Mouse (Mus musculus) Patski (cell line): ENCODE data around the gene Usp2. TPM values are rescaled to one million over a fixed set of nuclear protein-coding genes. Genes with fewer than 3 reads are reported as not detected.

Experiments
- ATAC-seq: fragments of 100-300 bp; one replicate; pipeline ENCODE4 v1.8.0; 2021
- CTCF ChIA-PET: fragments of 350-600 bp; sonication (Branson Sonifier 250); formaldehyde crosslinking; loops from one replicate; lab custom pipeline; 2022; ENCODE audit warnings: inconsistent platforms; lab: Charles Lee
- POLR2A ChIA-PET: fragments of 350-600 bp; sonication (Branson Sonifier 250); formaldehyde crosslinking; loops from one replicate; lab custom pipeline; 2022; ENCODE audit warnings: antibody characterized with exemption, inconsistent platforms; lab: Charles Lee
- DNase-seq: peaks from one replicate; pipeline ENCODE4 v3.0.0-alpha.2; 2011; ENCODE audit warnings: low read depth, low spot score
- H3K27me3 ChIP-seq: fragments of 371-371 bp; one replicate; pipeline ENCODE4 v1.5.1; 2021
- CTCF ChIP-seq: fragments of 100-300 bp; IDR thresholded peaks from one replicate; pipeline ENCODE4 v1.5.1; 2021
- in situ Hi-C: fragments of 300-500 bp; cut with MboI; formaldehyde crosslinking; loops from 3 replicates; pipeline ENCODE4 v1.11.1; 2018; ENCODE audit warnings: low pct_unique_long_range_greater_than_20kb, mixed read lengths
- polyA plus RNA-seq: library from polyadenylated mRNA; unstranded; gene quantifications from one replicate; pipeline ENCODE4 v1.2.3, GENCODE M21; 2021

Gene Usp2
- polyA plus RNA-seq, 1 experiment from 2014 or later: 1.7 TPM

DNA sequence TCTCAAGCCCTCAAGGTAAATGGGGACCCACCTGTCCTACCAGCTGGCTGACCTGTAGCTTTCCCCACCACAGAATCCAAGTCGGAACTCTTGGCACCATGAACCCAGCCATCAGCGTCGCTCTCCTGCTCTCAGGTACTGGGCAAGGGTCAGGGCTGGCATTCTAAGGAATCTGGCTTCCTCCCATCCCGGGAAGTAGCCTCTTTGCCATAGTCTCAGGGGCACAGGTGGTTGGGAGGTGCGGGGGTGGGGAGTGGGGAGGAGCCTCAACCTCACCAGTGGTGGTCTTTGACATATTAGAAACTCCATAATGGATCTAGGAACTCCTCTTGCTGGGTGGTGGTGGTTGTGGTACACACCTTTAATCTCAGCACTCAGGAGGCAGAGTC, 20.9 kb upstream of the Usp2 start:
- ChIA-PET POLR2A (no interaction called here), CTCF (interaction anchor here (2.2 kb wide), 1 partner anchor 61 kb away, joined by 5 read pairs; no protein-coding TSS in a partner anchor)
- no peak for TF ChIP-seq CTCF
- no peaks in the 10 kb centered on the region for H3K27me3 ChIP-seq
- no peak for ATAC-seq
- DNase-seq: no peak
- in situ Hi-C loops: no loop called here

GRCm38 (mm10) chr9:44046426-44046825, 20.4 kb upstream of the Usp2 start:
- no peaks in the 10 kb centered on the region for H3K27me3 ChIP-seq
- CTCF ChIA-PET: interaction anchor here (2.2 kb wide), 1 partner anchor 62 kb away, joined by 5 read pairs; no protein-coding TSS in a partner anchor
- in situ Hi-C loops: no loop called here
- ATAC-seq (no peak), DNase-seq (no peak)
- no peak for TF ChIP-seq CTCF
- POLR2A ChIA-PET: no interaction called here

DNA sequence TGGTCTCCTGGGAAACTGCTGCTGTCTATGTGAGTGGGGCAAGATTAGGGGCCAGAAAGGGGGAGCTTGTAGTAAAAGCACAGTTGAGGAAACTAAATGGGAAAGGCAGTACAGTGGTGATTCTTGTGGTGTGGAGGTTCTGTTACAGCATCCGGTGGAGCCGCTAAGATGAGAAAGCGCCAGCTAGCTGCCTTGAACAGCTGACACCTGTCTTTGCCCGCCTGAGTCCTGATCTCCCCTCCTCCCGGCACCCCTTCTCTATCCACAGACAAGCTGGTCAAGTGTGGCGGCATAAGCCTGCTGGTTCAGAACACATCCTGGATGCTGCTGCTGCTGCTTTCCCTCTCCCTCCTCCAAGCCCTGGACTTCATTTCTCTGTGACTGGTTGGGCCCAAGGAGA, 19.8 kb upstream of the Usp2 start:
- DNase-seq: no peak
- ChIA-PET POLR2A (no interaction called here), CTCF (no interaction called here)
- no peak for TF ChIP-seq CTCF
- in situ Hi-C loops: no loop called here
- no peaks in the 10 kb centered on the region for H3K27me3 ChIP-seq
- ATAC-seq: no peak

- no peak for ATAC-seq
- in situ Hi-C loops: no loop called here
- no peaks in the 10 kb centered on the region for H3K27me3 ChIP-seq
- ChIA-PET CTCF (interaction anchor here (1.1 kb wide), 1 partner anchor 10 kb away, joined by 3 read pairs; no protein-coding TSS in a partner anchor), POLR2A (no interaction called here)
- TF ChIP-seq CTCF: no peak
- no peak for DNase-seq
Observed at GRCm38 (mm10) chr9:44047571-44048490, 19.0 kb upstream of the Usp2 start.

- ATAC-seq (no peak), DNase-seq (no peak)
- POLR2A ChIA-PET: no interaction called here
- CTCF ChIA-PET: interaction anchor here (1.1 kb wide), 1 partner anchor 9 kb away, joined by 3 read pairs; no protein-coding TSS in a partner anchor
- no peak for TF ChIP-seq CTCF
- in situ Hi-C loops: no loop called here
- no peaks in the 10 kb centered on the region for H3K27me3 ChIP-seq
Observed at GRCm38 (mm10) chr9:44048541-44049380, 18.1 kb upstream of the Usp2 start.

DNA sequence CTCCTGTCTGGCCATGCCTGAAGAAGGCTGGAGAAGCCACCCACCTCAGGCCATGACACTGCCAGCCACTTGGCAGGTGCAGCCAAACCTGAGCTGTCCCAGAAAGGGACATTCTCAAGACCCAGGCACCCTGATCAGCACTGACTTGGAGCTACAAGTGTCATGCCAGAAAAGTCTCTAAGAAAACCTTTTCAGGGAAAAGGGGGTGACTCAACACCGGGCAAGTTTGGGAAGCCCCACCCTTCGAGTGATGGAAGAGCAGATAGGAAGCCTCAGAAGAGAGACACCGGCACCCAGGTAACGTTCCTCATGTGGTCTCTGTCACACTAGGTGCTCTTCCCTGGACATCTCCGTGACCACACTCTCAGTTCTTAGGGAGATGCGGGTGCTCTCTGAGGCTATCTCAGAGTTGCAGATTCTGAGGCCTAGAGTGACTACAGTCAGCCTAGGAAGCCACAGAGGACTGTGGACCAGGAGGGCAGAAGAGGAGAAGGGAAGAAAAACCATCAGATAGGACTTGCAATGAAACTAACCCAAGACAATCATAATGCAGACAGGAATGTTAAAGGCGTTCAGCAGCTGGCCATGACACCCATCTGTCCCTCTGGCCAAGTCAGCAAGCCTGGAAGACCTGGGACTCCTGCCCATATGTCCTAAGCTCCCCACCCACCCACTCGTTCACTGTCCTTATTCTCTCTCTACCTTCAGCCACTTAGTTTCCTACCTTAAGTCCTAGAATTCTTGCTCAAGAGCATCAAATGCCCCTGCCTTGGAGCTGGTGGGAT, 17.2 kb upstream of the Usp2 start:
- H3K27me3 ChIP-seq: no peaks in the 10 kb centered on the region
- ChIA-PET POLR2A (interaction anchor here (0.6 kb wide), 1 partner anchor 978 kb away, joined by 6 read pairs; no protein-coding TSS in a partner anchor), CTCF (no interaction called here)
- in situ Hi-C loops: no loop called here
- no peak for DNase-seq
- no peak for TF ChIP-seq CTCF
- ATAC-seq: no peak

- DNase-seq (no peak), ATAC-seq (no peak)
- in situ Hi-C loops: no loop called here
- ChIA-PET CTCF (interaction anchor here (1.5 to 2.4 kb wide), 2 partner anchors 10 to 68 kb away, joined by 3 to 6 read pairs; no protein-coding TSS in a partner anchor), POLR2A (no interaction called here)
- TF ChIP-seq CTCF: no peak
- peaks cover 10% of the 10 kb centered on the region for H3K27me3 ChIP-seq
Observed at GRCm38 (mm10) chr9:44052855-44053254, 14.0 kb upstream of the Usp2 start.

- H3K27me3 ChIP-seq: peaks cover 10% of the 10 kb centered on the region
- no peak for TF ChIP-seq CTCF
- no peak for ATAC-seq
- POLR2A ChIA-PET: no interaction called here
- in situ Hi-C loops: no loop called here
- CTCF ChIA-PET: interaction anchor here (1.0 to 2.4 kb wide), 3 partner anchors 9 to 69 kb away, joined by 3 to 6 read pairs (median 3); no protein-coding TSS in a partner anchor
- no peak for DNase-seq
Observed at GRCm38 (mm10) chr9:44053936-44054335, 12.9 kb upstream of the Usp2 start.

- CTCF ChIA-PET: interaction anchor here (1.5 kb wide), 1 partner anchor 8 kb away, joined by 4 read pairs; no protein-coding TSS in a partner anchor
- DNase-seq (no peak), ATAC-seq (no peak)
- no peak for TF ChIP-seq CTCF
- POLR2A ChIA-PET: no interaction called here
- H3K27me3 ChIP-seq: peaks cover 10% of the 10 kb centered on the region
- in situ Hi-C loops: no loop called here
Observed at GRCm38 (mm10) chr9:44058606-44059005, 8.2 kb upstream of the Usp2 start.
